Mouse (Mus musculus) embryonic stem cell, embryonic (primary cell): ENCODE measurements around the gene Ric8a.

ENCODE experiments used
- CTCF ChIA-PET, 4 experiments: fragments of 300-600 bp in 2 of 4; fragments of 350-600 bp in 2 of 4; sonication (Branson Sonifier 250); formaldehyde crosslinking; loops; one replicate each; lab custom pipeline; 2022; ENCODE audit warnings: inconsistent platforms in 2 of 4; lab: Charles Lee
- POLR2A ChIA-PET, 4 experiments: fragments of 300-600 bp in 2 of 4; fragments of 350-600 bp in 2 of 4; sonication (Branson Sonifier 250); formaldehyde crosslinking; loops; one replicate each; lab custom pipeline; 2022; ENCODE audit warnings: antibody characterized with exemption in 4 of 4, inconsistent platforms in 1 of 4; lab: Charles Lee

Gene Ric8a

DNA sequence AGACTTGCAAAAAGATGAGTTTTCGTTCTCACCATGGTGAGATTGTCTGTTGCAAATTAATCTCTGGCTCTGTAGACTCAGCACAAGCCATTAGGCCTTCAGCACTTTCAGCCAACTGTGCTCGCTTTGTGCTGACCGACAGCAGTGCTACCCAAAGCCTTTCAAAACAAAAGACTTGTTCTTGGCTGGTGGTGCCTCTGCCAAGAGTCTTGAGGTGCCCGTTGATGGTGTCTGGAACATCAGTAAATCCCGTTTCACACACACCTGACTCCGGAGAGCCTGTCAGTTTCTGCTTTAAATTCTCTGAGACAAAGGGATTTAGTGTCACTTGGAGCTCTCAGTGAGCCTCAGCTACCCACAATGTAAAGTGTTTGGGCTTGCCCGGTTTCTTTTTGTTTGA is 37.3 kb downstream of the Ric8a start:
- ChIA-PET CTCF (interaction anchor here in 1 of 4 experiments (0.9 to 1.2 kb wide), 2 partner anchors 10 to 15 kb away, joined by 4 read pairs; no protein-coding TSS in a partner anchor), POLR2A (interaction anchor here in 3 of 4 experiments (0.7 to 2.0 kb wide), 9 partner anchors 9 to 73 kb away, joined by 3 to 6 read pairs (median 4); partner anchors contain the start of genes Bet1l (in 2 of the 3), Psmd13 (in 1 of the 3), Ric8a (in 1 of the 3) and Sirt3 (in 1 of the 3))

DNA sequence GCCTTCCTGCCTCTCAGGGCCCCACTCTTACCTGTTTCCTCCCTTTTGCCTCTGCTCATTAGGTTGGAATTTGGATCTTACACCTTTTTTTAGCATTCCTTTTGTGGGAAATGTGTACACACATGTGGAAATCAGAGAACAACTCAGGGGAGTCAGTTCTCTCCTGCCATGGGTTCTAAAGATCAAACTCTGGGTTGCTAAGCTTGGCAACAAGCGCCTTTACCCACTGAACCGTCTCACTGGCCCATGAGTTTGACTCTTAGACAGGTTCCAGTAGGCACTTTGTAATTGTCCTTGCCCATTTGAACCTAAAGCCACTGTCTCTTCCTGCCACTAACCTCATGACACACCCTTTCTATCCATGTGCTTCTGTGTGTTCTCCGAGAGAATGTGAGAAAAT is 37.9 kb downstream of the Ric8a start:
- CTCF ChIA-PET, result interaction anchor here in 1 of 4 experiments (0.9 to 1.2 kb wide), 2 partner anchors 9 to 14 kb away, joined by 4 read pairs; no protein-coding TSS in a partner anchor
- POLR2A ChIA-PET, result interaction anchor here in 3 of 4 experiments (0.6 to 2.0 kb wide), 10 partner anchors 9 to 74 kb away, joined by 3 to 6 read pairs (median 4); partner anchors contain the start of genes Bet1l (in 3 of the 3), Ric8a (in 2 of the 3), Psmd13 (in 1 of the 3) and Sirt3 (in 1 of the 3)

GRCm38 (mm10) chr7:140897863-140898262 is 41.1 kb downstream of the Ric8a start:
- CTCF ChIA-PET, result interaction anchor here in 1 of 4 experiments (0.9 kb wide), 1 partner anchor 53 kb away, joined by 4 read pairs; the partner anchor contains the start of gene Scgb1c1
- POLR2A ChIA-PET, result interaction anchor here in 1 of 4 experiments (1.3 to 1.4 kb wide), 2 partner anchors 15 to 17 kb away, joined by 3 to 4 read pairs; partner anchors contain the start of gene Sirt3

GRCm38 (mm10) chr7:140899121-140899520 is 42.4 kb downstream of the Ric8a start:
- ChIA-PET CTCF (interaction anchor here in 2 of 4 experiments (0.8 to 1.1 kb wide), 3 partner anchors 9 to 54 kb away, joined by 3 to 5 read pairs (median 3); partner anchors contain the start of gene Scgb1c1 (in 2 of the 2)), POLR2A (interaction anchor here in 2 of 4 experiments (0.5 to 2.5 kb wide), 14 partner anchors 9 to 326 kb away, joined by 3 to 7 read pairs (median 4); partner anchors contain the start of genes Gm45785 (in 1 of the 2), Psmd13 (in 1 of the 2), Ric8a (in 1 of the 2) and Sirt3 (in 1 of the 2))

- POLR2A ChIA-PET, result interaction anchor here in 2 of 4 experiments (0.9 to 2.5 kb wide), 6 partner anchors 8 to 59 kb away, joined by 3 to 7 read pairs (median 6); no protein-coding TSS in a partner anchor
- CTCF ChIA-PET, result no interaction called here
Observed at GRCm38 (mm10) chr7:140900220-140900619, 43.5 kb downstream of the Ric8a start, which contains the start of gene Cox8b. Gene Cox8b (minus strand): TSS chr7:140900446.

DNA sequence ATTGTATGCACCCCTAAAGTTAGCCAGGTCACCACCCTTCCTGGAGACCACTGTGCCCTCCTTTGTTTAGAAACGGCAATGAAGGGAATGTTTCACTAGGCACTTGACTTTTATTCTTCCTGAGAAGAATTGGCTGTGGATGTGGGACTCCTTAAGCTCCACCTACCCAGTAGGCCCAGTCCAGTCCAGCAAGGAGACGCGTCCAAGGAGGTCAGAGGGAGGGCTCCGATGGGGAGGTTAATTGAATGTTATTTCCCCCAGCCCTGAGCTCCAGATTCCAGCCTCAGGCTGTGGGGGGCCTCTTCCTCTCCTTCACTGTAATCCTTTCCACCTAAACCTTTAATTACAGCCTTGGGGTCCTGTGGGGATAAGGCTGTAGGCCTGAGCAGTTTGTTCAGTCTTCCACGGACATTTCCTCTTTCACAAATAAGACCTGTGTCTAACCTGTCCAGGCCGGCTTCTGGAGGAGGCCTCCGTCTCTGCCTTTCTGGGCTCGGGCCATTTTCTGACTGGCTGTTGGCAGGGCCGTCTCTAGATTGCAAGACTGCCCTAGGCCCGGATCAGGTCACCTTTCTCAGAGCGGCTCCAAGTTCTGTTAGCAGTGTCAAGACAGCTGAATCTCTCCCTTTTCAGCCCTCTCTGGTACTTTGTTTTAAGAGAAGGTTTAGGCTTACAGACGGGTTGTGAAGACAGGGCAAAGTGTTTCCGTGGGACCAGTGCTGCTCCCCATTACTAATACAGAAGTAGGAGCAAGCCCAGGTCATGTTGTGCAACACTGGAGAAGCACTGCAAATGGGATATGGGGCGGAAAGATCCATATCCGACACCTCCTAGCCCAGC is 45.5 kb downstream of the Ric8a start:
- POLR2A ChIA-PET, result interaction anchor here in 3 of 4 experiments (0.7 to 2.3 kb wide), 19 partner anchors 8 to 821 kb away, joined by 3 to 12 read pairs (median 4); partner anchors contain the start of genes Sirt3 (in 3 of the 3), Psmd13 (in 2 of the 3), Gm45785 (in 1 of the 3) and Nlrp6 (in 1 of the 3)
- CTCF ChIA-PET, result interaction anchor here (0.9 to 3.1 kb wide), 23 partner anchors 9 to 715 kb away, joined by 3 to 50 read pairs (median 5); partner anchors contain the start of genes Scgb1c1 (in 3 of the 4), Odf3 (in 2 of the 4), Pgghg (in 1 of the 4) and Psmd13 (in 1 of the 4)

- CTCF ChIA-PET, result interaction anchor here (0.5 to 3.1 kb wide), 61 partner anchors 9 to 1719 kb away, joined by 3 to 50 read pairs (median 4); partner anchors contain the start of genes Scgb1c1 (in 4 of the 4), Odf3 (in 3 of the 4), Sirt3 (in 2 of the 4) and Bet1l (in 1 of the 4)
- POLR2A ChIA-PET, result interaction anchor here in 3 of 4 experiments (0.6 to 2.3 kb wide), 38 partner anchors 9 to 822 kb away, joined by 3 to 12 read pairs (median 4); partner anchors contain the start of genes Sirt3 (in 3 of the 3), Gm45785 (in 2 of the 3), Nlrp6 (in 2 of the 3) and Odf3 (in 2 of the 3)
Observed at GRCm38 (mm10) chr7:140903212-140903611, 46.5 kb downstream of the Ric8a start.

GRCm38 (mm10) chr7:140905642-140906081 is 48.9 kb downstream of the Ric8a start:
- ChIA-PET CTCF (interaction anchor here in 3 of 4 experiments (1.1 to 1.6 kb wide), 7 partner anchors 99 to 271 kb away, joined by 3 to 6 read pairs (median 3); no protein-coding TSS in a partner anchor), POLR2A (interaction anchor here in 1 of 4 experiments (0.8 to 1.8 kb wide), 4 partner anchors 11 to 70 kb away, joined by 3 to 8 read pairs (median 4); no protein-coding TSS in a partner anchor)

GRCm38 (mm10) chr7:140907131-140907530 is 50.4 kb downstream of the Ric8a start:
- ChIA-PET POLR2A (interaction anchor here in 2 of 4 experiments (0.9 to 3.2 kb wide), 6 partner anchors 15 to 216 kb away, joined by 4 to 30 read pairs (median 12); partner anchors contain the start of genes Nlrp6 (in 1 of the 2), Psmd13 (in 1 of the 2) and Sirt3 (in 1 of the 2)), CTCF (interaction anchor here (0.6 to 3.9 kb wide), 19 partner anchors 13 to 453 kb away, joined by 3 to 48 read pairs (median 12); partner anchors contain the start of genes Nlrp6 (in 2 of the 4) and Scgb1c1 (in 1 of the 4))

DNA sequence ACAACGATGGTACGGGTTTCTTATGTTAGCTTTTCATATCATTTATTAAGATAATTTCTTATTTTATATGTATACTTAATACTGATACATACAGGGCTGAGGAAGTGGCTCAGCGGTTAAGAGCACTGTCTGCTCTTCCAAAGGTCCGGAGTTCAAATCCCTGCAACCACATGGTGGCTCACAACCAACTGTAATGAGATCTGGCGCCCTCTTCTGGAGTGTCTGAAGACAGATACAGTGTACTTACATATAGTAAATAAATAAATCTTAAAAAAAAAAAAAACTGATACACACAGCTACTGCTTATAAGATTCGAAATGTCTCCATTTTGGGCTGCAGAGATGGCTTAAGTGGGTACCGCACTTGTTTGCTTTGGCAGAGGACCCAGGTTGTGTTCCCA is 50.9 kb downstream of the Ric8a start:
- CTCF ChIA-PET, result interaction anchor here (0.6 to 3.9 kb wide), 43 partner anchors 12 to 695 kb away, joined by 3 to 48 read pairs (median 7); partner anchors contain the start of genes Nlrp6 (in 2 of the 4), Pgghg (in 2 of the 4), Ric8a (in 2 of the 4) and Bet1l (in 1 of the 4)
- POLR2A ChIA-PET, result interaction anchor here in 3 of 4 experiments (0.9 to 3.2 kb wide), 22 partner anchors 8 to 828 kb away, joined by 3 to 30 read pairs (median 7); partner anchors contain the start of genes Gm45785 (in 2 of the 3), Pgghg (in 2 of the 3), Ric8a (in 2 of the 3) and Bet1l (in 1 of the 3)

GRCm38 (mm10) chr7:140908181-140908580 is 51.4 kb downstream of the Ric8a start:
- POLR2A ChIA-PET, result interaction anchor here in 3 of 4 experiments (0.7 to 3.2 kb wide), 43 partner anchors 9 to 828 kb away, joined by 3 to 30 read pairs (median 5); partner anchors contain the start of genes Gm45785 (in 2 of the 3), Pgghg (in 2 of the 3), Ric8a (in 2 of the 3) and Bet1l (in 1 of the 3)
- CTCF ChIA-PET, result interaction anchor here (0.6 to 3.9 kb wide), 67 partner anchors 9 to 1187 kb away, joined by 3 to 48 read pairs (median 5); partner anchors contain the start of genes Hras (in 2 of the 4), Lrrc56 (in 2 of the 4), Nlrp6 (in 2 of the 4) and Pgghg (in 2 of the 4)

GRCm38 (mm10) chr7:140908634-140909107 is 51.9 kb downstream of the Ric8a start:
- POLR2A ChIA-PET, result interaction anchor here (0.7 to 3.2 kb wide), 58 partner anchors 9 to 829 kb away, joined by 3 to 30 read pairs (median 4); partner anchors contain the start of genes Pgghg (in 3 of the 4), Gm45785 (in 2 of the 4), Ric8a (in 2 of the 4) and Bet1l (in 1 of the 4)
- CTCF ChIA-PET, result interaction anchor here (0.5 to 3.9 kb wide), 78 partner anchors 10 to 1187 kb away, joined by 3 to 48 read pairs (median 4); partner anchors contain the start of genes Pgghg (in 3 of the 4), Hras (in 2 of the 4), Lrrc56 (in 2 of the 4) and Nlrp6 (in 2 of the 4)

- ChIA-PET CTCF (interaction anchor here in 3 of 4 experiments (0.6 to 2.2 kb wide), 9 partner anchors 9 to 264 kb away, joined by 3 to 9 read pairs (median 3); partner anchors contain the start of gene Pgghg (in 1 of the 3)), POLR2A (interaction anchor here in 3 of 4 experiments (0.5 to 1.8 kb wide), 9 partner anchors 9 to 468 kb away, joined by 3 to 11 read pairs (median 3); partner anchors contain the start of genes Bet1l (in 1 of the 3) and Ric8a (in 1 of the 3))
Observed at GRCm38 (mm10) chr7:140912293-140912692, 55.5 kb downstream of the Ric8a start.

DNA sequence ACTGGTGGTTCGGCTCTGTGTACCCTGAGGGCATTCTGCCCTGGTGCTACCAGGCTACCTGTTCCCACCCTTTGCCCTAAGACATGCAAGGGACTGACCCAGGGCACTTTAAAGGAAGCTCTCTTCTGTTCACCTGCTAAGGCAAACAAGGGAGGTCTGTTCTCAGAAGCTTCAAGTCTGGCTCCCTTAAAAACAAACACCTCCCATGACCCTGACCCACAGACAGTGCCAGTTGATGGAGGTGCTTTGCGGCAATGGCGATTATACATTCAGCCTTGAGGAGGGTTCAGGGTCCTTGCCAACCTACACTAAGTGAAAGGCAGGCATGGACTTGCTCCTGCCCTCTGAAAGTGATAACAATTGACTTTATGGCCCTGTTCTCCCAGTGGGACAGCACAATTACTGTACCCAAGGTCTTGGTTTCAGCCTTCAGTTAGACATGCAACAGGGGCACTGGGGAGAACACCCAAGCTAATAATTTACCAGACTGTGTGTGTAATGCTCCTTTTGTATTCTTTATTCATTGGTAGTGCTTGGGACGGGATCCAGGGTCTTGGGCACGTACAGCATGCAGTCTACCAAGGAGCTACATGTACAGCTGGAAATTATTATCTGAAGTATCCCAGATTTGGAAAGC is 56.2 kb downstream of the Ric8a start:
- CTCF ChIA-PET, result interaction anchor here in 3 of 4 experiments (0.5 to 2.2 kb wide), 9 partner anchors 10 to 1685 kb away, joined by 3 to 9 read pairs (median 3); partner anchors contain the start of genes Odf3 (in 1 of the 3) and Pgghg (in 1 of the 3)
- POLR2A ChIA-PET, result interaction anchor here in 2 of 4 experiments (0.7 to 1.8 kb wide), 11 partner anchors 9 to 255 kb away, joined by 3 to 11 read pairs (median 3); partner anchors contain the start of genes Bet1l (in 1 of the 2) and Ric8a (in 1 of the 2)
